Mouse (Mus musculus) liver, embryonic 15.5 days (tissue): ENCODE results near the gene Tyw5. TPM values are rescaled to one million over a fixed set of nuclear protein-coding genes. Genes with fewer than 3 reads are reported as not detected.

Experiments used
- ATAC-seq: fragments of 200-750 bp; cut with Nextera tagmentation; 2 replicates; pipeline ENCODE4 v1.8.0; 2017; ENCODE audit warnings: moderate number of reproducible peaks, mild to moderate bottlenecking, moderate library complexity; ENCODE audit not compliant: insufficient read depth
- H3K27ac ChIP-seq: fragments of 300-500 bp; sonication (generic); replicated peaks from 2 replicates; pipeline ENCODE4 v1.5.1; 2015; ENCODE audit warnings: mild to moderate bottlenecking, inconsistent platforms
- H3K27me3 ChIP-seq: fragments of 300-500 bp; sonication (generic); 2 replicates; pipeline ENCODE4 v1.6.1; 2015; ENCODE audit warnings: mild to moderate bottlenecking, inconsistent platforms
- H3K36me3 ChIP-seq: fragments of 300-500 bp; sonication (generic); replicated peaks from 2 replicates; pipeline ENCODE4 v1.6.1; 2015; ENCODE audit warnings: moderate library complexity, mild to moderate bottlenecking, inconsistent platforms
- H3K4me1 ChIP-seq: fragments of 300-500 bp; sonication (generic); replicated peaks from 2 replicates; pipeline ENCODE4 v1.6.1; 2015; ENCODE audit warnings: inconsistent platforms
- H3K4me2 ChIP-seq: fragments of 300-500 bp; sonication (generic); 2 replicates; pipeline ENCODE4 v1.6.1; 2015; ENCODE audit warnings: moderate library complexity, mild to moderate bottlenecking, inconsistent platforms
- H3K4me3 ChIP-seq: fragments of 300-500 bp; sonication (generic); replicated peaks from 2 replicates; pipeline ENCODE4 v1.5.1; 2015; ENCODE audit warnings: mild to moderate bottlenecking, inconsistent platforms
- H3K9ac ChIP-seq: fragments of 300-500 bp; sonication (generic); 2 replicates; pipeline ENCODE4 v1.6.1; 2015; ENCODE audit warnings: moderate library complexity, mild to moderate bottlenecking, inconsistent platforms
- H3K9me3 ChIP-seq: fragments of 300-500 bp; sonication (generic); replicated peaks from 2 replicates; pipeline ENCODE4 v1.6.1; 2016; ENCODE audit warnings: inconsistent platforms
- WGBS: fragments of 180-500 bp; shearing (Covaris S2); methylation state at CpG from one replicate; pipeline ENCODE4 v1.1.7; 2015; ENCODE audit warnings: mixed read lengths; ENCODE audit not compliant: insufficient replicate concordance; 5-methylcytosine and 5-hydroxymethylcytosine counted together
- polyA plus RNA-seq: library from polyadenylated mRNA; unstranded; fragments of >200 nt; fragmentation: Nextera tagmentation; extraction: Ambion mirVana; gene quantifications from 2 replicates; pipeline ENCODE4 v1.2.1, GENCODE M21; 2015

Gene Tyw5
- polyA plus RNA-seq, 1 experiment from 2014 or later, result 10.5 TPM

DNA sequence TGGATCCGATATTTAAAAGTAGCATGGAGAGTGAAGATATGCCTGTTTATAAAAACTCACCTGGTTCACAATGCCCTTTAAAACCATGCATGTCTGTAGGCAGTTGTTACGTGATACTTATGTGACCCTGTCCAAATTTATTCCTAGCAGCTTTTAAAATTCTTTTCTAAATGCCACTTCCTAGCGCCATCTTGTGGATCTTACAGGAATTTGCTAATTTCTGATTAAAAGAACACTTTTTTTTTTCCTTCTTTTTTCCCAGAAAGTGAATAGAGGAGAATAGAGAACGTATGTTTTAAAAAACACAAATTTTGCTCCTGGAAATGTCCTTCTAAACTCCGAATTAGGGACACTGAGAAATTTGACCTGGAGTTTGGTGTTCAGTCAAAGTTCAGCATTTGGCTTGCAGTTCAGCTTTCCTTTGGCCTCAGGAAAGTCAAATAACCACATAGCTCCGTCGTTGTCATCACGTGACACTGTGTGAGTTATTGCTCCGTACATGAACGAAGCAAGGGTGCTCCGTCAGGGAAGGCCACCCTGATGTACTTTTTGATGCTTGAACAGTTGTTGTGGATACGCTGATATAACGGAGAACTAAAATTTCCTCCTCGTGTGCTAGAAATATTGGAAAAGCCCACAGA lies 67.6 kb downstream of the Tyw5 start:
- no peaks in the 10 kb centered on the region for H3K9me3 ChIP-seq
- no peak for ATAC-seq
- H3K4me2 ChIP-seq, result no peak overlapping the region
- H3K9ac ChIP-seq, result no peak overlapping the region
- H3K36me3 ChIP-seq, result no peaks in the 10 kb centered on the region
- no peaks in the 10 kb centered on the region for H3K4me1 ChIP-seq
- H3K27me3 ChIP-seq, result no peaks in the 10 kb centered on the region
- no peak overlapping the region for H3K4me3 ChIP-seq
- H3K27ac ChIP-seq, result no peak overlapping the region
- WGBS, result 36% methylated on average over 14 of the region's 14 CpGs

Other genes starting within 250 kb of the Tyw5 start
- gene 1700066M21Rik, start 29.5 kb downstream of the Tyw5 start, polyA plus RNA-seq, result 6.9 and 7.7 TPM in 2 replicates
- 6.8 and 7.9 TPM in 2 replicates for gene Maip1, start 773 bp downstream of the Tyw5 start, polyA plus RNA-seq